Mouse (Mus musculus) MEL (cell line): ENCODE measurements around the gene Ptpro.

ENCODE experiments used
- CTCF ChIP-seq, 3 experiments: IDR thresholded peaks in 2 of 3; conservative IDR thresholded peaks in 1 of 3; 2 replicates each; pipeline ENCODE4 v1.5.1; 2011 to 2012; ENCODE audit warnings: low read length in 3 of 3, low read depth in 2 of 3, mild to moderate bottlenecking in 2 of 3, improper control_type of control experiment in 1 of 3, inconsistent platforms in 1 of 3, mixed read lengths in 1 of 3, moderate library complexity in 1 of 3; ENCODE audit not compliant: control insufficient read depth in 1 of 3, insufficient read depth in 1 of 3, poor library complexity in 1 of 3, severe bottlenecking in 1 of 3
- ELF1 ChIP-seq: IDR thresholded peaks from 2 replicates; pipeline ENCODE4 v1.6.1; 2014; ENCODE audit warnings: low read depth, mild to moderate bottlenecking, inconsistent platforms, low read length, improper control_type of control experiment, moderate library complexity
- MYC ChIP-seq: IDR thresholded peaks from 2 replicates; pipeline ENCODE4 v1.6.1; 2011; ENCODE audit warnings: low read depth, mild to moderate bottlenecking, low read length, improper control_type of control experiment, moderate library complexity
- POLR2A ChIP-seq, 2 experiments: IDR thresholded peaks; 2 replicates each; pipeline ENCODE4 v1.6.1; 2011 to 2012; ENCODE audit warnings: low read length in 2 of 2, mild to moderate bottlenecking in 2 of 2, control low read depth in 1 of 2, improper control_type of control experiment in 1 of 2, low read depth in 1 of 2, moderate library complexity in 1 of 2; ENCODE audit not compliant: control insufficient read depth in 1 of 2, insufficient read depth in 1 of 2, poor library complexity in 1 of 2
- SIN3A ChIP-seq: IDR thresholded peaks from 2 replicates; pipeline ENCODE4 v1.6.1; 2012; ENCODE audit warnings: low read length, improper control_type of control experiment, inconsistent platforms
- TBP ChIP-seq: IDR thresholded peaks from 2 replicates; pipeline ENCODE4 v1.8.0; 2011; ENCODE audit warnings: low read depth, low read length, improper control_type of control experiment
- USF1 ChIP-seq: IDR thresholded peaks from 2 replicates; pipeline ENCODE4 v1.6.1; 2014; ENCODE audit warnings: low read depth, mild to moderate bottlenecking, inconsistent platforms, low read length, improper control_type of control experiment, moderate library complexity
- ZC3H11A ChIP-seq: IDR thresholded peaks from 2 replicates; pipeline ENCODE4 v1.6.1; 2012; ENCODE audit warnings: low read depth, mild to moderate bottlenecking, inconsistent platforms, low read length, improper control_type of control experiment

DNA sequence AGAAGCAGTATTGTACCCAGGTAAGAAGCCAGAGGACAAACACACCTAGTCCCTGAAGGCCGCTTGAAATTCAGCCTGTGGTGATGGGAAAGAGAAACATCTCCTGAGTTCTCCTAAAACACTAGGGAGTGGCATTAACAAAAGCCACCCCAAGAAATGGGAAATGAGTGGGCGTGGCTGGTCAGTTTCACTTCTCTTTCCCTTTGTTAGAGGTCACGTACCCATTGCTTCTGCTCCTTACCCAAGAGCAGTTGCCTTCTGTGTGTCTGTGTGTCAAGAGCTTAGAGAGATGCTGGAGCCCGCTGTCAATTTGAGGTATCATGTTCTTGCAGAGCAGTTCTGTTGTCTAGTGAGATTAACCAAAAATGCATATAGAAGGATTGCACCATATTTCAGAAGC, 134.2 kb downstream of the Ptpro start:
- TF ChIP-seq POLR2A (IDR thresholded peaks at IDR 0.05; ENCODE audit: control insufficient read depth in 1 of 2, insufficient read depth in 1 of 2, low read depth in 1 of 2, low read length in 2 of 2, poor library complexity in 1 of 2) (no peak), TBP (no peak), USF1 (no peak), ELF1 (no peak), CTCF (IDR thresholded peaks at IDR 0.05 in 2 of 3, conservative IDR thresholded peaks at IDR 0.05 in 1 of 3; ENCODE audit: control insufficient read depth in 1 of 3, insufficient read depth in 1 of 3, low read depth in 2 of 3, low read length in 3 of 3, poor library complexity in 1 of 3, severe bottlenecking in 1 of 3) (no peak), SIN3A (no peak), ZC3H11A (no peak), MYC (no peak)
